Mouse (Mus musculus): ENCODE measurements around the gene Zbtb8b.

- TF ChIP-seq CTCF (IDR thresholded peaks at IDR 0.05; ENCODE audit: borderline replicate concordance, insufficient read depth, low read depth, low read length) (no peak), POLR2A (IDR thresholded peaks at IDR 0.05; ENCODE audit: borderline replicate concordance, insufficient read depth, low read length) (no peak)
These were observed 24.8 kb downstream of the Zbtb8b start for GRCm38 (mm10) chr4:129415892-129416291.
